Mouse (Mus musculus) hindbrain, embryonic 11.5 days (tissue): ENCODE results near the gene Tmem186. TPM values are rescaled to one million over a fixed set of nuclear protein-coding genes. Genes with fewer than 3 reads are reported as not detected.

Experiments
- ATAC-seq: fragments of 200-750 bp; cut with Nextera tagmentation; 2 replicates; pipeline ENCODE4 v1.8.0; 2017; ENCODE audit warnings: mild to moderate bottlenecking, moderate TSS enrichment, moderate library complexity; ENCODE audit not compliant: low FRiP score
- DNase-seq: peaks from one replicate; pipeline ENCODE4 v3.0.0-alpha.2; 2015; ENCODE audit warnings: low spot score
- H3K27ac ChIP-seq: fragments of 300-500 bp; sonication (generic); 2 replicates; pipeline ENCODE4 v1.5.1; 2014; ENCODE audit warnings: mild to moderate bottlenecking, low read depth, low read length
- H3K27me3 ChIP-seq: fragments of 300-500 bp; sonication (generic); 2 replicates; pipeline ENCODE4 v1.6.1; 2014; ENCODE audit warnings: mild to moderate bottlenecking, low read length, moderate library complexity, mixed read lengths; ENCODE audit not compliant: control insufficient read depth, insufficient read depth
- H3K36me3 ChIP-seq: fragments of 300-500 bp; sonication (generic); 2 replicates; pipeline ENCODE4 v1.6.1; 2014; ENCODE audit warnings: mild to moderate bottlenecking, low read length, moderate library complexity, mixed read lengths; ENCODE audit not compliant: control insufficient read depth, insufficient read depth
- H3K4me1 ChIP-seq: fragments of 300-500 bp; sonication (generic); replicated peaks from 2 replicates; pipeline ENCODE4 v1.6.1; 2014; ENCODE audit warnings: low read length, mixed read lengths; ENCODE audit not compliant: control insufficient read depth, insufficient read depth
- H3K4me2 ChIP-seq: fragments of 300-500 bp; sonication (generic); replicated peaks from 2 replicates; pipeline ENCODE4 v1.6.1; 2014; ENCODE audit warnings: mild to moderate bottlenecking, low read depth, low read length
- H3K4me3 ChIP-seq: fragments of 300-500 bp; sonication (generic); 2 replicates; pipeline ENCODE4 v1.5.1; 2014; ENCODE audit warnings: low read depth, low read length
- H3K9ac ChIP-seq: fragments of 300-500 bp; sonication (generic); 2 replicates; pipeline ENCODE4 v1.6.1; 2014; ENCODE audit warnings: low read depth, low read length
- H3K9me3 ChIP-seq: fragments of 300-500 bp; sonication (generic); 2 replicates; pipeline ENCODE4 v1.6.1; 2016; ENCODE audit warnings: low read length; ENCODE audit not compliant: control insufficient read depth
- WGBS: fragments of 180-500 bp; shearing (Covaris S2); extraction: QIAGEN DNeasy Blood & Tissue Kit; methylation state at CpG from one replicate; pipeline ENCODE4 v1.1.7; 2014; 5-methylcytosine and 5-hydroxymethylcytosine counted together
- polyA plus RNA-seq: library from polyadenylated mRNA; unstranded; fragments of >200 nt; fragmentation: Nextera tagmentation; extraction: Ambion mirVana; gene quantifications from 2 replicates; pipeline ENCODE4 v1.2.1, GENCODE M21; 2014

Tmem186 gene
- polyA plus RNA-seq, 1 experiment from 2014 or later, result 15.8 TPM

- H3K4me3 ChIP-seq, result peak overlapping the region; percentile 71
- H3K9me3 ChIP-seq, result no peaks in the 10 kb centered on the region
- peak overlapping the region; percentile 83 for H3K9ac ChIP-seq
- peak; percentile 75 for DNase-seq
- 6% methylated on average over 14 of the region's 15 CpGs for WGBS
- ATAC-seq, result peak; percentile 61
- peak overlapping the region; percentile 62 for H3K4me2 ChIP-seq
- peak overlapping the region; percentile 79 for H3K27ac ChIP-seq
- no peaks in the 10 kb centered on the region for H3K36me3 ChIP-seq
- H3K27me3 ChIP-seq, result no peaks in the 10 kb centered on the region; the same call in 1 of the 2 replicates
- peaks cover 11% of the 10 kb centered on the region; the same call in 1 of the 2 replicates for H3K4me1 ChIP-seq
These were observed 32.8 kb upstream of the Tmem186 start for GRCm38 (mm10) chr16:8670041-8671035.

GRCm38 (mm10) chr16:8669432-8669831 is 31.9 kb upstream of the Tmem186 start:
- 60% methylated on average over 5 of the region's 5 CpGs for WGBS
- DNase-seq (no peak), ATAC-seq (no peak)
- Histone ChIP-seq H3K9me3 (no peaks in the 10 kb centered on the region), H3K9ac (peak overlapping the region; percentile 83), H3K27ac (no peak overlapping the region), H3K4me3 (peak overlapping the region; percentile 71), H3K4me2 (peak overlapping the region; percentile 62), H3K36me3 (no peaks in the 10 kb centered on the region), H3K4me1 (peaks cover 11% of the 10 kb centered on the region; the same call in 1 of the 2 replicates), H3K27me3 (no peaks in the 10 kb centered on the region; the same call in 1 of the 2 replicates)

- ATAC-seq, result no peak
- Histone ChIP-seq H3K4me3 (no peak overlapping the region), H3K36me3 (no peaks in the 10 kb centered on the region), H3K4me2 (no peak overlapping the region; the same call in 1 of the 2 replicates), H3K9me3 (no peaks in the 10 kb centered on the region), H3K4me1 (peaks cover 11% of the 10 kb centered on the region; the same call in 1 of the 2 replicates), H3K27ac (no peak overlapping the region), H3K9ac (no peak overlapping the region), H3K27me3 (no peaks in the 10 kb centered on the region; the same call in 1 of the 2 replicates)
- 79% methylated on average over 2 of the region's 2 CpGs for WGBS
- DNase-seq, result no peak
These were observed 30.9 kb upstream of the Tmem186 start for GRCm38 (mm10) chr16:8668386-8668785.

- Histone ChIP-seq H3K27me3 (no peaks in the 10 kb centered on the region), H3K4me3 (no peak overlapping the region), H3K36me3 (no peaks in the 10 kb centered on the region), H3K9ac (no peak overlapping the region), H3K9me3 (no peaks in the 10 kb centered on the region), H3K4me2 (no peak overlapping the region), H3K4me1 (peaks cover 11% of the 10 kb centered on the region; the same call in 1 of the 2 replicates), H3K27ac (no peak overlapping the region)
- no peak for DNase-seq
- WGBS, result 69% methylated on average over 4 of the region's 4 CpGs
- no peak for ATAC-seq
These were observed 30.3 kb upstream of the Tmem186 start for GRCm38 (mm10) chr16:8667814-8668213.

GRCm38 (mm10) chr16:8667261-8667660 is 29.7 kb upstream of the Tmem186 start:
- no peak for ATAC-seq
- Histone ChIP-seq H3K4me3 (no peak overlapping the region), H3K36me3 (no peaks in the 10 kb centered on the region), H3K4me2 (no peak overlapping the region), H3K9ac (no peak overlapping the region), H3K9me3 (no peaks in the 10 kb centered on the region), H3K27ac (no peak overlapping the region), H3K4me1 (peaks cover 11% of the 10 kb centered on the region; the same call in 1 of the 2 replicates), H3K27me3 (no peaks in the 10 kb centered on the region)
- 88% methylated on average over 7 of the region's 7 CpGs for WGBS
- no peak for DNase-seq

GRCm38 (mm10) chr16:8666452-8666851 is 28.9 kb upstream of the Tmem186 start:
- 77% methylated on average over 2 of the region's 2 CpGs for WGBS
- DNase-seq (no peak), ATAC-seq (no peak)
- Histone ChIP-seq H3K27me3 (no peaks in the 10 kb centered on the region), H3K36me3 (peaks cover 3% of the 10 kb centered on the region; the same call in 1 of the 2 replicates), H3K9me3 (no peaks in the 10 kb centered on the region), H3K4me1 (peaks cover 11% of the 10 kb centered on the region; the same call in 1 of the 2 replicates), H3K9ac (no peak overlapping the region), H3K27ac (0 out of 2 replicates have a peak overlapping the region, but pooled peaks have one; percentile 30), H3K4me3 (no peak overlapping the region), H3K4me2 (no peak overlapping the region)

GRCm38 (mm10) chr16:8665367-8665766 is 27.9 kb upstream of the Tmem186 start:
- H3K27me3 ChIP-seq, result no peaks in the 10 kb centered on the region
- H3K36me3 ChIP-seq, result peaks cover 3% of the 10 kb centered on the region; the same call in 1 of the 2 replicates
- H3K9me3 ChIP-seq, result no peaks in the 10 kb centered on the region
- peaks cover 11% of the 10 kb centered on the region; the same call in 1 of the 2 replicates for H3K4me1 ChIP-seq
- no peak overlapping the region for H3K4me3 ChIP-seq
- H3K4me2 ChIP-seq, result no peak overlapping the region
- no peak overlapping the region for H3K27ac ChIP-seq
- DNase-seq, result no peak
- no peak for ATAC-seq
- no peak overlapping the region for H3K9ac ChIP-seq
- WGBS, result 89% methylated on average over 5 of the region's 5 CpGs

- 86% methylated on average over 24 of the region's 24 CpGs for WGBS
These were observed 26.4 kb upstream of the Tmem186 start for GRCm38 (mm10) chr16:8663606-8664539.

More at GRCm38 (mm10) chr16:8663606-8664539, 26.4 kb upstream of the Tmem186 start:
- H3K27ac ChIP-seq, result no peak overlapping the region
- H3K36me3 ChIP-seq, result peaks cover 9% of the 10 kb centered on the region; the same call in 1 of the 2 replicates
- H3K4me3 ChIP-seq, result no peak overlapping the region
- peaks cover 6% of the 10 kb centered on the region; the same call in 1 of the 2 replicates for H3K4me1 ChIP-seq
- DNase-seq (no peak), ATAC-seq (no peak)
- H3K27me3 ChIP-seq, result no peaks in the 10 kb centered on the region
- H3K4me2 ChIP-seq, result no peak overlapping the region
- H3K9ac ChIP-seq, result no peak overlapping the region
- no peaks in the 10 kb centered on the region for H3K9me3 ChIP-seq
